10 mouse cellular contexts compared by ENCODE assay signal in genomic region chr15:88836571-88836970, GRCm38 (mm10). TPM values are rescaled to one million over a fixed set of nuclear protein-coding genes. Genes with fewer than 3 reads are reported as not detected.
DNase-seq lines count a peak whose midpoint lies in the region; ATAC-seq lines count a peak whose summit lies in the region.
"Had no signal": no experiment of that assay in that cellular context is flagged by ENCODE, and none has a peak within 500 bp of the region (broad histone marks: within the 10 kb centered on the region; RNA-seq: fewer than 3 reads in every experiment).

No protein-coding gene starts in this region.

- peaks cover 65% of the 10 kb centered on the region for H3K4me1 ChIP-seq in heart, embryonic 13.5 days
- H3K4me1 ChIP-seq in embryonic facial prominence, embryonic 12.5 days, result peaks cover 16% of the 10 kb centered on the region
- peaks cover 27% of the 10 kb centered on the region for H3K4me1 ChIP-seq in intestine, embryonic 14.5 days (replicated peaks; ENCODE audit: control insufficient read depth, insufficient read depth, low read length)
- peaks cover 12% of the 10 kb centered on the region for H3K4me1 ChIP-seq in midbrain, embryonic 14.5 days (ENCODE audit: control insufficient read depth, insufficient read depth, low read length)

- H3K9me3 ChIP-seq in heart, embryonic 13.5 days, result no peaks in the 10 kb centered on the region
- H3K9me3 ChIP-seq in embryonic facial prominence, embryonic 12.5 days, result no peaks in the 10 kb centered on the region
- H3K9me3 ChIP-seq in intestine, embryonic 14.5 days (ENCODE audit: control insufficient read depth, low read length), result no peaks in the 10 kb centered on the region
- H3K9me3 ChIP-seq in midbrain, embryonic 14.5 days (ENCODE audit: control insufficient read depth, low read length), result no peaks in the 10 kb centered on the region

- intact Hi-C loops in heart, postnatal 25 days (cut with DNase I), result no loop called here

- no peak for ATAC-seq in heart, embryonic 13.5 days (ENCODE audit: extremely low read depth, insufficient number of reproducible peaks, low FRiP score, low TSS enrichment)
- ATAC-seq in embryonic facial prominence, embryonic 12.5 days (ENCODE audit: insufficient number of reproducible peaks, insufficient read depth, low FRiP score, low TSS enrichment), result no peak
- ATAC-seq in intestine, embryonic 14.5 days (replicated peaks; ENCODE audit: low FRiP score, low TSS enrichment, low read depth), result no peak
- ATAC-seq in midbrain, embryonic 14.5 days (ENCODE audit: low FRiP score, low TSS enrichment), result no peak
- ATAC-seq in megakaryocyte-erythroid progenitor cell, adult 5-6 weeks (replicated peaks; ENCODE audit: low FRiP score, low TSS enrichment, poor library complexity, severe bottlenecking), result no peak

- peak overlapping the region; percentile 63 for H3K4me3 ChIP-seq in heart, embryonic 13.5 days
- H3K4me3 ChIP-seq in embryonic facial prominence, embryonic 12.5 days, result no peak overlapping the region; the same call in 1 of the 2 replicates
- no peak overlapping the region for H3K4me3 ChIP-seq in intestine, embryonic 14.5 days (ENCODE audit: low read depth, low read length)
- H3K4me3 ChIP-seq in midbrain, embryonic 14.5 days (replicated peaks; ENCODE audit: low read depth, low read length), result no peak overlapping the region

- no peak for DNase-seq in heart, postnatal 25 days (ENCODE audit: low spot score)
- DNase-seq in intestine, embryonic 14.5 days (ENCODE audit: low spot score), result no peak
- DNase-seq in midbrain, embryonic 14.5 days, result no peak
- no peak for DNase-seq in right cerebral cortex, postnatal 36 days (ENCODE audit: low spot score in 2 of 2)
- no peak for DNase-seq in adrenal gland, postnatal 36 days
- DNase-seq: adrenal gland, postnatal 10 days; cerebellum, postnatal 36 days had no signal

- no peaks in the 10 kb centered on the region for H3K36me3 ChIP-seq in heart, embryonic 13.5 days
- H3K36me3 ChIP-seq in embryonic facial prominence, embryonic 12.5 days, result no peaks in the 10 kb centered on the region
- no peaks in the 10 kb centered on the region for H3K36me3 ChIP-seq in intestine, embryonic 14.5 days (ENCODE audit: control insufficient read depth, insufficient read depth, low read length)
- no peaks in the 10 kb centered on the region for H3K36me3 ChIP-seq in midbrain, embryonic 14.5 days (ENCODE audit: control insufficient read depth, insufficient read depth, low read length)

- WGBS in heart, embryonic 13.5 days, result 65% methylated on average over 5 of the region's 5 CpGs
- WGBS in embryonic facial prominence, embryonic 12.5 days, result 55% methylated on average over 5 of the region's 5 CpGs
- 56% methylated on average over 5 of the region's 5 CpGs for WGBS in intestine, embryonic 14.5 days
- WGBS in midbrain, embryonic 14.5 days, result 78% methylated on average over 5 of the region's 5 CpGs

- H3K4me2 ChIP-seq in heart, embryonic 13.5 days, result peak overlapping the region; percentile 92
- peak overlapping the region; percentile 79; the same call in 1 of the 2 replicates for H3K4me2 ChIP-seq in embryonic facial prominence, embryonic 12.5 days (replicated peaks)
- H3K4me2 ChIP-seq in intestine, embryonic 14.5 days (ENCODE audit: low read length), result peak overlapping the region; percentile 86
- peak overlapping the region; percentile 77 for H3K4me2 ChIP-seq in midbrain, embryonic 14.5 days (ENCODE audit: low read length)

- peak overlapping the region; percentile 83 for H3K9ac ChIP-seq in heart, embryonic 13.5 days
- H3K9ac ChIP-seq in embryonic facial prominence, embryonic 12.5 days, result no peak overlapping the region
- H3K9ac ChIP-seq in intestine, embryonic 14.5 days (ENCODE audit: low read length), result no peak overlapping the region
- H3K9ac ChIP-seq in midbrain, embryonic 14.5 days (replicated peaks; ENCODE audit: low read length), result no peak overlapping the region; the same call in 1 of the 2 replicates

- H3K27ac ChIP-seq in heart, embryonic 13.5 days (replicated peaks), result peak overlapping the region; percentile 88
- H3K27ac ChIP-seq in embryonic facial prominence, embryonic 12.5 days, result no peak overlapping the region
- H3K27ac ChIP-seq in intestine, embryonic 14.5 days (ENCODE audit: low read depth), result no peak overlapping the region
- no peak overlapping the region for H3K27ac ChIP-seq in midbrain, embryonic 14.5 days (replicated peaks; ENCODE audit: low read depth, low read length)

- H3K27me3 ChIP-seq in heart, embryonic 13.5 days (replicated peaks), result no peaks in the 10 kb centered on the region
- no peaks in the 10 kb centered on the region for H3K27me3 ChIP-seq in embryonic facial prominence, embryonic 12.5 days
- no peaks in the 10 kb centered on the region for H3K27me3 ChIP-seq in intestine, embryonic 14.5 days (replicated peaks; ENCODE audit: control insufficient read depth, insufficient read depth, low read length)
- H3K27me3 ChIP-seq in midbrain, embryonic 14.5 days (ENCODE audit: control insufficient read depth, insufficient read depth, low read length), result no peaks in the 10 kb centered on the region

RNA-seq across cellular contexts. Expression of gene Creld2, which starts 17.1 kb away (rescaled TPM):
- polyA plus RNA-seq in heart, embryonic 13.5 days (2015; fragmentation: Nextera tagmentation; extraction: Ambion mirVana), result 54.1 and 63.7 TPM in 2 replicates
- 10 to 100 TPM; 24.7 to 27.3 TPM for total RNA-seq in heart, postnatal 25 days (2021)
- polyA plus RNA-seq in embryonic facial prominence, embryonic 12.5 days (2016; fragmentation: Nextera tagmentation; extraction: Ambion mirVana), result 71.9 and 75.7 TPM in 2 replicates
- polyA plus RNA-seq in intestine, embryonic 14.5 days (2014; fragmentation: Nextera tagmentation; extraction: Ambion mirVana), result 79.9 and 95.1 TPM in 2 replicates
- polyA plus RNA-seq in midbrain, embryonic 14.5 days (2014; fragmentation: Nextera tagmentation; extraction: Ambion mirVana), result 49.6 and 53.8 TPM in 2 replicates
- total RNA-seq in megakaryocyte-erythroid progenitor cell, adult 5-6 weeks (2014; fragmentation: Nextera tagmentation), result 24.8 and 29.7 TPM in 2 replicates
- 47.8 and 50.9 TPM in 2 replicates for total RNA-seq in megakaryocyte-erythroid progenitor cell, adult 5-6 weeks (2017)
- total RNA-seq in adrenal gland, postnatal 36 days (2021), result 10 to 100 TPM; 40.1 to 52.8 TPM

RNA-seq across cellular contexts. Expression of gene Alg12, which starts 17.5 kb away (rescaled TPM):
- 8.9 and 10.5 TPM in 2 replicates for polyA plus RNA-seq in heart, embryonic 13.5 days (2015; fragmentation: Nextera tagmentation; extraction: Ambion mirVana)
- total RNA-seq in heart, postnatal 25 days (2021), result 10 to 100 TPM; 10.7 TPM
- polyA plus RNA-seq in embryonic facial prominence, embryonic 12.5 days (2016; fragmentation: Nextera tagmentation; extraction: Ambion mirVana), result 10.2 and 12.2 TPM in 2 replicates
- 11.8 and 13.6 TPM in 2 replicates for polyA plus RNA-seq in intestine, embryonic 14.5 days (2014; fragmentation: Nextera tagmentation; extraction: Ambion mirVana)
- 7.1 and 8.1 TPM in 2 replicates for polyA plus RNA-seq in midbrain, embryonic 14.5 days (2014; fragmentation: Nextera tagmentation; extraction: Ambion mirVana)
- total RNA-seq in megakaryocyte-erythroid progenitor cell, adult 5-6 weeks (2014; fragmentation: Nextera tagmentation), result 2.8 and 8.3 TPM in 2 replicates
- total RNA-seq in megakaryocyte-erythroid progenitor cell, adult 5-6 weeks (2017), result 3.3 and 5.2 TPM in 2 replicates
- 10 to 100 TPM; 14.1 to 18.9 TPM for total RNA-seq in adrenal gland, postnatal 36 days (2021)

RNA-seq across cellular contexts. Expression of gene Pim3, which starts 25.4 kb away (rescaled TPM):
- 51.8 and 57.0 TPM in 2 replicates for polyA plus RNA-seq in heart, embryonic 13.5 days (2015; fragmentation: Nextera tagmentation; extraction: Ambion mirVana)
- total RNA-seq in heart, postnatal 25 days (2021), result 10 to 100 TPM; 86.8 to 98.2 TPM
- 50.6 and 56.9 TPM in 2 replicates for polyA plus RNA-seq in embryonic facial prominence, embryonic 12.5 days (2016; fragmentation: Nextera tagmentation; extraction: Ambion mirVana)
- 40.1 and 51.7 TPM in 2 replicates for polyA plus RNA-seq in intestine, embryonic 14.5 days (2014; fragmentation: Nextera tagmentation; extraction: Ambion mirVana)
- polyA plus RNA-seq in midbrain, embryonic 14.5 days (2014; fragmentation: Nextera tagmentation; extraction: Ambion mirVana), result 49.1 and 53.2 TPM in 2 replicates
- total RNA-seq in megakaryocyte-erythroid progenitor cell, adult 5-6 weeks (2014; fragmentation: Nextera tagmentation), result 5.1 and 6.4 TPM in 2 replicates
- 5.5 and 12.5 TPM in 2 replicates for total RNA-seq in megakaryocyte-erythroid progenitor cell, adult 5-6 weeks (2017)
- total RNA-seq in adrenal gland, postnatal 36 days (2021), result 100 to 1,000 TPM; 123 to 134 TPM
